ENCODE assay signal across 10 mouse cellular contexts in the genomic region with DNA sequence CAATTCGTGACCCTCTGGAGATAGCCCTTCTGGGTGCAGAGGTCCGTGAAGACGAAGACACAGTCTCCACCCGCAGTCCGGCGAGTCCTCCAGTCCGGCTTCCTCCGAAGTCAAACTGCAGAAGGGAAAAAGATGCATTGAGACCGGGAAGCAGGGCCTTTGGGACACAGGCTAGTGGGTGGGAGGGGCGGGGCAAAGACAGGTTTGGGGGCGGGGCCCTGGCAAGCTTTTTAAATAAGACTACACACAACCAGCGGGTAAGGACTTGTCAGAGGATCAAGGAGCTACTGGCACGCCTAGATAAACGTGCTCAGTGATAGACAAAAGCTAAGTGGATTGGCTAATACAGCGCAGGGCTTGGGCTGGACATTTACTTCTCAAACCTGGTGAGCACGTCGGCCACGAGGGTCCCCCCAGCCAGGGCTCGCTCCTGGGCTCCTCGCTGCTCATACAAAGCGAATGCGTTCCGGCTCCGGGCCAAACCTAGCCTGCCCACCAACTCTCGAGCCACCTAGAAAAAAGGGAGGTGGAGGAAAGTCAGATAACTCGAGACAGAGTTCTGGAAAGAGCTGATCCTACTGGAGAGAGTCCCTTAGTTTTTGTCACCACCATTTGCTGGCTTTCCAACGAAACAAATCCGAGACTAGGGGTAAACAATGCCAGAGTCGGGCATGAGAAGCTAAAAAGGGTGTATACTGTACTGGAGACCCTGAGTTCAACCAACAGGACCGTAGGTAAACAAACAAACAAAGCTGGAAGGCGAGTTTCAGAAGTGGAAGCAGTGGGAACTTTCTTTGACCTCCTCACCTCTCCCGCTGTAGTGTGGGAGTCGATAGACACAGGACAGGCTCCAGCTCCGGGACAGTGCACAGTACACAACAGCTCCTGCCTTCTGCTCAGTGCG. TPM values are rescaled to one million over a fixed set of nuclear protein-coding genes. Genes with fewer than 3 reads are reported as not detected.
DNase-seq lines count a peak whose midpoint lies in the region; ATAC-seq and TF ChIP-seq lines count a peak whose summit lies in the region.
"Had no signal": no experiment of that assay in that cellular context is flagged by ENCODE, and none has a peak within 500 bp of the region (broad histone marks: within the 10 kb centered on the region; RNA-seq: fewer than 3 reads in every experiment).

No protein-coding gene starts in this region.

- TF ChIP-seq CTCF in E14TG2a.4 (conservative IDR thresholded peaks at IDR 0.05; ENCODE audit: low read length), result no peak

- peak overlapping the region; percentile 74 for H3K4me2 ChIP-seq in embryonic facial prominence, embryonic 12.5 days (replicated peaks)
- peak overlapping the region; percentile 49; the same call in 1 of the 2 replicates for H3K4me2 ChIP-seq in liver, embryonic 13.5 days

- no peaks in the 10 kb centered on the region for H3K9me3 ChIP-seq in E14TG2a.4 (ENCODE audit: low read length)
- no peaks in the 10 kb centered on the region for H3K9me3 ChIP-seq in embryonic facial prominence, embryonic 12.5 days
- H3K9me3 ChIP-seq in liver, embryonic 13.5 days (replicated peaks), result no peaks in the 10 kb centered on the region

- peak overlapping the region; percentile 74 for H3K4me3 ChIP-seq in E14TG2a.4 (replicated peaks; ENCODE audit: low read length)
- H3K4me3 ChIP-seq in embryonic facial prominence, embryonic 12.5 days, result peak overlapping the region; percentile 41
- H3K4me3 ChIP-seq in liver, embryonic 13.5 days (replicated peaks), result peak overlapping the region; percentile 32

- peaks cover 15% of the 10 kb centered on the region for H3K36me3 ChIP-seq in E14TG2a.4 (ENCODE audit: insufficient read depth, low read length)
- peaks cover 25% of the 10 kb centered on the region for H3K36me3 ChIP-seq in embryonic facial prominence, embryonic 12.5 days
- H3K36me3 ChIP-seq in liver, embryonic 13.5 days, result peaks cover 13% of the 10 kb centered on the region; the same call in 1 of the 2 replicates

- 7% methylated on average over 35 of the region's 35 CpGs for WGBS in embryonic facial prominence, embryonic 12.5 days
- WGBS in liver, embryonic 13.5 days (ENCODE audit: insufficient replicate concordance), result 17% methylated on average over 35 of the region's 35 CpGs

- no peak overlapping the region for H3K27ac ChIP-seq in embryonic facial prominence, embryonic 12.5 days
- no peak overlapping the region for H3K27ac ChIP-seq in liver, embryonic 13.5 days
- H3K27ac ChIP-seq: kidney, postnatal 0 days had no signal

- peak; percentile 93 for DNase-seq in heart, adult 11 months
- no peak for DNase-seq in heart, postnatal 36 days
- no peak for DNase-seq in liver, embryonic 13.5 days
- DNase-seq in adipocyte (ENCODE audit: low spot score), result no peak
- no peak for DNase-seq in layer of hippocampus, adult 8-10 months (ENCODE audit: low spot score in 2 of 2)
- DNase-seq in urinary bladder, postnatal 4 days (ENCODE audit: low spot score in 2 of 2), result no peak

- ATAC-seq in embryonic facial prominence, embryonic 12.5 days (ENCODE audit: insufficient number of reproducible peaks, insufficient read depth, low FRiP score, low TSS enrichment), result no peak
- ATAC-seq in liver, embryonic 13.5 days (ENCODE audit: low read depth), result peak; percentile 42; the same call in 1 of the 2 replicates

- H3K4me1 ChIP-seq in E14TG2a.4 (replicated peaks; ENCODE audit: low read depth, low read length), result peaks cover 55% of the 10 kb centered on the region
- H3K4me1 ChIP-seq in embryonic facial prominence, embryonic 12.5 days, result peaks cover 26% of the 10 kb centered on the region
- peaks cover 48% of the 10 kb centered on the region for H3K4me1 ChIP-seq in liver, embryonic 13.5 days (replicated peaks)

- intact Hi-C loops in heart, postnatal 36 days (cut with DNase I), result no loop called here

- no peak overlapping the region for H3K9ac ChIP-seq in embryonic facial prominence, embryonic 12.5 days
- no peak overlapping the region for H3K9ac ChIP-seq in liver, embryonic 13.5 days

- H3K27me3 ChIP-seq in E14TG2a.4 (ENCODE audit: insufficient read depth, low read length), result peaks cover 87% of the 10 kb centered on the region
- H3K27me3 ChIP-seq in embryonic facial prominence, embryonic 12.5 days, result peaks cover 88% of the 10 kb centered on the region
- peaks cover 96% of the 10 kb centered on the region for H3K27me3 ChIP-seq in liver, embryonic 13.5 days

RNA-seq across cellular contexts. Expression of a gene that starts 5.4 kb away (rescaled TPM):
- total RNA-seq in heart, postnatal 36 days (2021), result 1 to 10 TPM; 1.5 to 1.7 TPM
- polyA plus RNA-seq in embryonic facial prominence, embryonic 12.5 days (2016; fragmentation: Nextera tagmentation; extraction: Ambion mirVana), result 0.50 and 0.60 TPM in 2 replicates
- 0.09 and 0.12 TPM in 2 replicates for polyA plus RNA-seq in liver, embryonic 13.5 days (2015; fragmentation: Nextera tagmentation; extraction: Ambion mirVana)
- 100 to 1,000 TPM; 157 to 185 (median 168) TPM for total RNA-seq in layer of hippocampus, adult 8-10 months (2022)
- total RNA-seq: neutrophil, adult 5-6 weeks had no signal

RNA-seq across cellular contexts. Expression of a gene that starts 6.2 kb away (rescaled TPM):
- total RNA-seq in heart, postnatal 36 days (2021), result 10 to 100 TPM; 25.0 to 27.7 TPM
- polyA plus RNA-seq in embryonic facial prominence, embryonic 12.5 days (2016; fragmentation: Nextera tagmentation; extraction: Ambion mirVana), result 10.3 and 11.9 TPM in 2 replicates
- 1.0 and 1.1 TPM in 2 replicates for polyA plus RNA-seq in liver, embryonic 13.5 days (2015; fragmentation: Nextera tagmentation; extraction: Ambion mirVana)
- total RNA-seq in layer of hippocampus, adult 8-10 months (2022), result 10 to 100 TPM; 13.6 to 16.9 (median 15.6) TPM

RNA-seq across cellular contexts. Expression of a gene that starts 9.2 kb away (rescaled TPM):
- 1 to 10 TPM; 3.7 to 3.9 TPM for total RNA-seq in heart, postnatal 36 days (2021)
- polyA plus RNA-seq in embryonic facial prominence, embryonic 12.5 days (2016; fragmentation: Nextera tagmentation; extraction: Ambion mirVana), result 9.4 and 10.8 TPM in 2 replicates
- 0.29 and 0.37 TPM in 2 replicates for polyA plus RNA-seq in liver, embryonic 13.5 days (2015; fragmentation: Nextera tagmentation; extraction: Ambion mirVana)
- total RNA-seq in layer of hippocampus, adult 8-10 months (2022), result 10 to 100 TPM; 32.9 to 43.5 (median 38.2) TPM

RNA-seq across cellular contexts. Expression of a gene that starts 10.3 kb away (rescaled TPM):
- under 1 TPM in 1 of 2 experiments, not detected in 1; 0.24 TPM for total RNA-seq in heart, postnatal 36 days (2021)
- polyA plus RNA-seq in embryonic facial prominence, embryonic 12.5 days (2016; fragmentation: Nextera tagmentation; extraction: Ambion mirVana), result 0.13 and 0.24 TPM in 2 replicates
- polyA plus RNA-seq in liver, embryonic 13.5 days (2015; fragmentation: Nextera tagmentation; extraction: Ambion mirVana), result not detected in 2 replicates
- under 1 TPM; 0.31 to 0.50 (median 0.35) TPM for total RNA-seq in layer of hippocampus, adult 8-10 months (2022)
- total RNA-seq: neutrophil, adult 5-6 weeks had no signal

RNA-seq across cellular contexts. Expression of a gene that starts 45.2 kb away (rescaled TPM):
- 10 to 100 TPM; 23.2 to 24.1 TPM for total RNA-seq in heart, postnatal 36 days (2021)
- polyA plus RNA-seq in embryonic facial prominence, embryonic 12.5 days (2016; fragmentation: Nextera tagmentation; extraction: Ambion mirVana), result 81.7 and 83.6 TPM in 2 replicates
- 49.7 and 54.4 TPM in 2 replicates for polyA plus RNA-seq in liver, embryonic 13.5 days (2015; fragmentation: Nextera tagmentation; extraction: Ambion mirVana)
- 10 to 100 TPM; 39.8 to 43.9 (median 43.3) TPM for total RNA-seq in layer of hippocampus, adult 8-10 months (2022)

Comparison
In these comparisons a context has a peak if more than half of its experiments do, and no peak if none do; other contexts are left out.
1. RNA of a gene that starts 5.4 kb away (total RNA-seq): 157 to 185 TPM in layer of hippocampus, adult 8-10 months; 1.5 to 1.7 TPM in heart, postnatal 36 days; every median in the first group is over 10 times any median in the second.
2. RNA of a gene that starts 9.2 kb away (total RNA-seq): 32.9 to 43.5 TPM in layer of hippocampus, adult 8-10 months; 3.7 to 3.9 TPM in heart, postnatal 36 days; every median in the first group is over 4 times any median in the second.
3. Peak in every context shown above with its lines, with median percentiles within 50 percentile points of each other: H3K4me3 ChIP-seq.